Mouse (Mus musculus) 3T3-L1 (cell line): ENCODE data around the gene Gstm7.
A peak's percentile ranks its signal among the peaks of the same experiment; 100 is the strongest.
"Not testable (repeated sequence)": the region's sequence is repeated elsewhere in the genome, so short reads cannot be mapped to it uniquely, and the experiment has no call there.

Source experiments
- DNase-seq: peaks from one replicate; pipeline ENCODE4 v3.0.0-alpha.2; 2015; ENCODE audit warnings: low read depth, low spot score

Gstm7 gene

DNA sequence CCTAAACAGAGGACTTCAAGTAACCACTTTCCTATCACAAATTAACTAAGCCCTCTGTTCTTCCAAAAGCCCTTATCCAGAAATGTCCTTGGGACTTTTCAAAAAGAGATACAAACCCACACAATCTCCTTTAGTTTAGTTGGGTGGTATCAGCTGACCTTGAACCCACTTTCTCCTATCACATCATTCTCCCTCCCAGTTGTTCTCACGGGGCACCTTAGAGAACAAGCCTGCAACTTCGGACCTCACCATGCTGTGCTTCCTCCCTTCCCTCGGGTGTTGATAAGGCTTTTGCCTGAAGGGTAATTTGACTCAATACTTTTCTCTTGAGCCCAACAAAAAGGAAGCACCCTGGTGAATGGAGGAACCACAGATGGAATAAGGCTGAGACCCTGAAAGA lies 4.3 kb upstream of the Gstm7 start:
- DNase-seq, result no peak

DNA sequence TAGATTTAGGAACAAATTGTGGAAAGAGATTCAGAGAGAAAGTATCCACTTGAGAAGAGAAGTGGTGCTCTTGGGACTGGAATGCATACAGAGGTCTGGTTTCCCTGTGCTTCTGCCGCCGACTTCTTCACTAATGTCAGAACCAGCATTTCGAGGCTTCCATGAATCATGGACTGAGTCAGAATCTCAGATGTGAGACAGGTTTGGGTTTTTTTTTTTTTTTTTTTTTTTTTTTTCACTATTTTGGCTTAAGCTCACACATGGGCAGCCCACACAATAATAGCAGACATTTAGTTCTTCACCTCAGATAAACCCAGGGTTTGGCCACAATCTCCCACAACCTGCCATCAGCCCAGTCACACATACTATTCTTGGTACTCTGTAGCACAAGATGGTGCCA lies 3.7 kb upstream of the Gstm7 start:
- DNase-seq, result peak; percentile 71

DNA sequence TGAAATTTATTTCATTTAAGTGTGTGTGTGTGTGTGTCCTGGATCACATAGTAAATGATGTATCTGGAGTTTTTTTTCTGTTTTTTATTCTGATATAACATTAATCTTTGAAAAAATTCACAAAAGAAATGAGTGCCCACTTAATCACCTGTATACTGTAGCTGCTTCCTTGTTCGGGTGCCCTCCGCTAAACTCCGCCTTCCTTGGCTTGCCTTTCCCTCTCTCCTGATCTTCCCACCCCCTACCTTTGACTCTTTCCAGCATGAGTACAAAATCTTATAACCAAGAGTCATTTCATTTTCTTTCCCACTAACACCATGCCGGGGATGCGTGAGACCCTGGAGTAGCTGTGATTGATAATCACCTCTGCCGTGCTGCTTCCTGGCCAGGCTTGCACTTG lies 511 bp upstream of the Gstm7 start:
- no peak for DNase-seq

DNA sequence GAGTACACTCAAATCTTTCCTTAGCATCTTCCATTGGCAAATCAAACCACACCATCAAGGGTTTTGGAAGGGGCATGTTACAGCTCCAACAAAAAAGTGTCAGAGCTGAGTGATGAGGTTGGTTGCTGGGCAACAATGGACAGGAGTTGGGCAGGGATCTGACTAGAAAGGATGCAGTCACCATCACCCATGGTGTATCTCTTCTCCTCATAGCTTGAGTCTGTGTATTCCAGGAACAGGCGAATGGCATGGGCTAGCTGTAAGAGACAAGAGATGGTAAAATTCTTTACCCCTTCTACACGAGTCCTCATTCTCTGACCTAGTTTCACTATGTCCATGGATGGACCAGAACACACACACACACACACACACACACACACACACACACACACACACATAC lies 483 bp downstream of the Gstm7 start:
- no peak for DNase-seq

DNA sequence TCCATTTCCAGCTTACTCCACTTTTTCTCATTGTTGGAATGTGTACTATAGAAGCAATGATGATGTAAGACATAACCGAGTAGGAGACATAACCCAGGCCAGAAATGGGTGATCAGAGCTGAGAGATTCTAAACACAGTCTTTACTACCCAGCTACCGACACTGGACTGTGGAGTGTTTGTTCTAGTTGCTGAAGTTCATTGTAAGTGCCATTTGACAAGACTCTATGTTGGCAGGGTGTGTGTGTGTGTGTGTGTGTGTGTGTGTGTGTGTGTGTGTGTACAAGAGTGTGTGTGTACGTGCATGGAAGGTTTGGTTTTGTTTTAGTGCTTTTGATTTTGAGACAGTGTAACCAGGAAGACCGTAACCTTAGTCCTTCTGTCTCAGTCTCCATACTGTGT lies 1.9 kb downstream of the Gstm7 start:
- DNase-seq, result no peak

DNA sequence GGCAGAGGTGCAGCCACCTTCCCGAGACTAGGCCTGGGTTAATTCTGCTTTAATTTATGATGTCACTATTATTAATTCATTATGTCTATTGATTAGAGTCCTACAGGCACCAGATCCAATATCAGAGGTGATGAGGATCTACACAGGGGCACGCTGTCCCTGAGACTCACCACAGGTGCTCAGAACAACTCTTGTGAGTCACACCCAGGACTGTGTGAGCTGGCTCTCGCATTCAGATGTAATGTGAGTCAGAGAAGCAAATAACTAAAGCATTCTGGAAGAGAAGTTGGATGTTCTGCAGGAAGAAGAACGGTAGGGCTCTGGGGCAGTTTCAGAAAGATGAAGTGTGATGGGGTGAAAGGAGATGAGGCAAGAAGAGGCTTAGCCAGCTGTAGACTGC lies 2.4 kb downstream of the Gstm7 start:
- DNase-seq, result peak; percentile 37

DNA sequence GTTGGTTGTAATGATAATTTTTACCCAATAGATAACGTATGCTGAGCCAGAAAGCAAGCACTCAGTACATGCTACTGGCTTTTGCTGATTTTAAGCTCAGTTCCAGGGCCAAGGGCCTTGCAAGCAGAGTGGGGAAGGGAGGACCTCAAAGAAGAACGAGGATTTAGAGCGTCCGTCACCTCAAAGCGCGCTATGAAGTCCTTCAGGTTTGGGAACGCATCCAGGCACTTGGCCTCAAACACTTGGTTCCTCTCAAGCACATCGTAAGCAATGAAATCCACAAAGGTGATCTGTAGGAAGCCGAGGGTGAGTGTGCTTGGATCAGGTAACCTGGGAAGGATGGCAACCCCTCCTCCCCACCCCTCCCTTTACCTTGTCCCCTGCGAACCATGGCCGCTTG lies 2.9 kb downstream of the Gstm7 start:
- no peak for DNase-seq

DNA sequence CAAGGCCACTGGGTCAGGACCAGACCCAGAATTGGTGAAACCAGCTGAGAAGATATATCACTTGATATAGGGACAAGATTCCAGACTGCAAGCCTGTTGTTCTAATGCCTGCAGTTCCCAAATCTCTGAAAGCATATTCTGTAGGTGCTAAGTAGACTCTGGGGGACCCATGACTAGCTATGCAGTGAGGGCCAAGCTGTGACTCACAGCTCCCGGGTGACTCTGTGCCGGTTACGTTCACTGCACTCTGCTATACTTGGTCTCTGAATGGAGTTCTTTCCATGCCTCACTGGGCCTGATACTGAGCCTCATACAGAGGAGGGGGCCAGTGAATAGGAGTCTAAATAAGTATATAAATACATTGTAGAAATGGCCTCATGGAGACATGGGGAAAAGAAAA lies 3.8 kb downstream of the Gstm7 start:
- peak; percentile 53 for DNase-seq

DNA sequence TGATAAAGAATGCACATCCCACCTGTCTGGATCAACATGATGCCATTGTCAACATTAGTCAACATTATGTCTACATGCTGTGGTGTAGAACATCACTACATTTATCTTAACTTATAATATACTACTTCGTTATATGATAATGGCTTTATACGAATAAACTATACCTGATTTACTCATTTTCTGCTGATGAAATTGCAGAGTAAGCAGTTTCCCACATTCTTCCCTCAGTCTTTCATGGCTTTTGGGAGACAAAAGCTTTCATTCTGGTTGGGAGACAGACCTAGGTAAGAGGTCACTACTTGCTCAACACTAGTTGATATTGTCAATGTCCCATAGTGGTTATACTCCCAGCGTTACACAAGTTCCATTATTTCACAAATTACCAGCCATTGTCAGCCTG lies 6.3 kb downstream of the Gstm7 start:
- DNase-seq, result no peak

DNA sequence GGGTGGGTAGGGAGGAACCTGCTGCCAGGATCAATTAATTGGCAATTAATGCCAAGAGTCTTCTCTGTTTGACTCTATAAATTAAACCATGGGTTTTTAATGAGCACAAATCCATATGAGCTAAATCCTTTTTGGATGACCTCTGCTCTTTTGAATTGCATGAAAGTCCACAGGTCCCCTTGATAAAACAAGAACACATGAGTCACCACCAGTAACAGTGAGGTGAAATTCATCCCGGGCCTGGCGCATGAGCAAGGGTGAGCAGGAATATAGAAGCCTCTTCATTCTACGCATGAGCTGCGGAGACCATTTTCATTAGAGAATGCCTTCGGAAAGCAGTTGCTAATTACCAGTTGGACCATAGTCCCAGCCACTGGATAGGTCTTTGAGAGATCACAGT lies 11.3 kb downstream of the Gstm7 start:
- DNase-seq, result no peak

DNA sequence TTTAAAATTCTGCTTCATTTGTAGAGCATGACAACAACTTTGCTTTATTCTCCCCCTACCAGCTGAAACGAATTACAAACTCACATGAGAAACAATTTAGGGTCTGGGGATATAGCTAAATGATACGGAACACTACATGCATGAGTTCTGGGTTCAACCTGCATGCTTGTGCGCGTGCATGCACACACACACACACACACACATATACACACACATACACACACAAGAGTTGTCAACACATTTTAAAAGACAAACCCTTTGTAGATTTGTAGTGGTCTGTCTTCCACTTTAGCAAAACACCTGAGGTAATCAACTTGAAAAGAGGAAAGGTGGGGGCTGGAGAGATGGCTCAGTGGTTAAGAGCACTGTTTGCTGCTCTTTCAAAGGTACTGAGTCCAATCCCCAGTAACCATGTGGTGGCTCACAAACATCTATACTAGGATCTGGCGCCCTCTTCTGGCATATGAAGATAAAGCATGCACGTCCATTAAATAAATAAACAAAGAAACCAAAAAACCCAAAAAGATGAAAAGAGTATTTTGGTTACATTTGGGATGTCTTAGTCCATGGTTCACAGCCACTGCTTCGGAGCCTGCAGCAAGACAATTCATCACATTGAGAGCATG lies 13.7 kb downstream of the Gstm7 start:
- peak; percentile 86 for DNase-seq

DNA sequence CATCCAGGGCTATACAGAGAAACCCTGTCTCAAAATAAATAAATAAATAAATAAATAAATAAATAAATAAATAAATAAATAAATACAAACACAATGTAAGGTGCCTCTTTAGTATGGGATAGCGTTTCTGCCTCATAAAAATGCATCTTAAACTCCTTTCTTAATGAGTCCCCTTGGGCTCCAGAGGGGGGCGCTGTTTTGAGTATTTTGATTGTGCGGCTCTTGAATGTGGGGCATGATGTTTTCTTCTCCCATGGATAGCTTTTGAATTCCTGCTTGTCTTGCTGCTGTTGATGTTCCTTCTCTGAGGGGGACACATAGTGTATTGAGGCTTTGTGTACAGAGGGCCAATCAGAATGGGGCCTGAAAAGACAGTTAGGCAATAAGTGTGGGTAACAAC lies 14.5 kb downstream of the Gstm7 start:
- DNase-seq, result no peak

DNA sequence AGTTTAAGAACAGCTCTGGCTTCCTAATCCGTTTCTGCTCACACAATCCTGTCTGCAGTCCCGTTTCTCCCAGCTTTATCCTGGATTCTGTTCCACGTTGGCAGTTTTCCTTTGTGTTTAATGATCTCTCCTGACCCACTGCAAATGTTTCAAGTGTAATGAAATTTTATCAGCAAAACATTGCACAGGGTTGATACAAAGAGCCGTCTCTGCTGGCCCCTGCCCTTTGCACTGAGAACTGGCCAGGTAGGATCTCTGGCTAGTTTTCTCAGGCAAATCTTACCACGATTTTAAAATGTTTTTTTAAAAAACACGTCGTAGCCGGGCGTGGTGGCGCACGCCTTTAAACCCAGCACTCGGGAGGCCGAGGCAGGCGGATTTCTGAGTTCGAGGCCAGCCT lies 14.9 kb downstream of the Gstm7 start:
- DNase-seq, result no peak

DNA sequence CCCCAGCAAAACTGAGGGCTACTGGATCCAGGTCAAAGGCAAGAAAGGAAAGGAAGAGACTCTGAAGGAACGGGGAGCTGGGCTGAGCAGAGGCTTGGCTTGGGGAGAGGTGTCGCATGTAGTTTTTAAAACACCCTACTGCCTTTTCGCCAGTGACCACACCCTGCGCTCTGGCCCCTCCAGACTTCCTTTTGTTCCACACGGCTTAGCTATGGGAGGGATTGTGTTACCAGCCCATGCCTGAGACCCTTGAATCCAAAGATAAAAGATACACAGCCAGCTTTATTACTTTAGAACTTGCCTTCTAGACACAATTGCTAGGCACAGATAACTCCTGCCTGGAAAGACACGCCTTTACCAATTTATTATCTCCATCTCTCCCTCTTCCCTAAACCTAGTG lies 25.7 kb downstream of the Gstm7 start:
- no peak for DNase-seq

DNA sequence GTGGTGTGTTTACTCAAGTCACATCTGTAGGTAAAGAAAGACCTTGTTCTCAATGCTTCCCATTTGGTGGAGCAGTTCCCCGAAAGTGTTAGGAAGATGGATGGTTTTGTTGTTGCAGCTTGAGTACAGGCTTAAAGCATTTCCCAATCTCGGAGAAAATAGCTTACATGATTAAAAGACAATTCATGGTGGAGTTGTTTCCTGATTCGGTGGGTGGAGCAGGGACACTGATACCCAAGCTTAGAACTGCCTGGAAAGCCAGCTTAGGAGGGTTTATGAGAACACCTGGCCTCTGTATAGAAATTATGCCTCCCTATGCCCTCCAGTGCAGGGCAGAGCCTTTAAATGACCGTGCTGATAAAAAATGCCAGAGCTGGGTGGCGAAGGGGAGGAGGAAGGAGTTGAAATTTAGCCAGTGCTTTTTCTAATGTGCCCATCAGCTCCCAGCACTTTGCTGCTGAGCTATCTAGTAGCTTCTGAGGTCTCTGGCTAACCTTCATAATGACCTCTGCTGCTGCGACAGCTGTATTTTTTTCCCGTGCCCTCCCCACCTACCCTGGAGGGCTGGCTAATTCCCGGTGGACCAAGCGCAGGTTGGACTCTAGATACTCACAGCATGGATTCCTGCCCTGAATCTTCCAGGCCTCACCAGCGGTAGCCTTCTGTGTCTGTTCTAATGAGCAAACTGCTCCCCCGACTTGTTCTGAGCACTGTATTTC lies 30.5 kb downstream of the Gstm7 start:
- DNase-seq, result no peak

DNA sequence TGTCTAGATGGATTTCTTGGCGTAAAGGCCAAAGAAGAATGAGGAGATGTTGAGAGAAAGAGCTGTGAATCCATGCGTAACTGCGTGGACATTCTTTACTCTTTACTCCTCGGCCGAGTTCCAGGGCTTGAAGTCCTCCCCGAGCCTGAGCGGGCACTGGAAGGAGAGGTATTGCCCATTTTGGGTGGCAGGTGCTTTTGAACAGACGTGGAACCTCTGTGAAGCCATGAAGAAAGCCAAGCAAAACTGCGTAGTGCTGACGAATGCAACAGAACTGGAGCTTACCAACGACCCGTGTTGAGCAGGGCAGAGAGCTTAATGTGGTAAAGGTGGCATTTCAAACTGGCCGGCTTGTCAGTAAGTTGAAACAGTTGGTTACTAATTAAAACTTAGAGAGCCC lies 32.9 kb downstream of the Gstm7 start:
- DNase-seq, result no peak

DNA sequence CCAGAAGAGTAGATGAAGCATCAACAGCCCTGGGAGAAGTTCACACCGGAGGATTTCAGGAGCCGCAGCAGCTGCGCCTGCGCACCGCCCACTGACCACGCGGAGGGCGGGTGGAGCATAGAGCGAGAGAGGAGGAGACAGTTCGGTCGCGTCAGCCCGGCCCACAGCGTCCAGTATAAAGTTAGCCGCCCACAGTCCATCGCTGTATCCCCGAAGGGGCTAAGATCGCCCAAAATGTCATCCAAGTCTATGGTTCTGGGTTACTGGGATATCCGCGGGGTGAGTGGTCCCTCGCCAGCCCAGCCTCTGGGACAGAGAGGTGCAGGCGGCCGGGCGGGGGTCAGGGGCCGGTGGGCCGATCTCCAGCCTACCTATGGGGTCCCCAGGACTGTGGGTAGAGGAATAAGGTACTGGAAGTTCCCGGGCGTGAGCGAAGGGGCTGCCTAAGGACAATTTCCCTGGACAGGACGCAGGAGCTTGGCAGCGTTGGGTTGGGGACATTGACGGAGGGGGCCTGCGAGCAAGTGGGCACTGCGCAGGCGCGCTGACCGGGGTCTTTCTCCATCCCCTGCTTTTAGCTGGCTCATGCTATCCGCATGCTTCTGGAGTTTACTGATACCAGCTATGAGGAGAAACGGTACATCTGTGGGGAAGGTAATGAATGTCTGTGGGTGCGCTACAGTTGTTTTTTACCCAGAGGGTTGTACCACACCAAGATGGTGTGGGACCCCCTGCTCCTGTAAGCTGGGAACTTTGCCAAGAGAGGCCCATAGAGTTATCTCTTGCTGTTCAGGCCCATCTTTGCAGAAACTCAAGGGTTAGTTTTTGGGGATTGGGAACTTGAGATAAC lies 35.7 kb downstream of the Gstm7 start, which contains the start of gene Gstm5:
Gstm5 (plus strand) TSS at position 102 of the 850 bp plus-strand sequence.
- DNase-seq, result peak; percentile 90

DNA sequence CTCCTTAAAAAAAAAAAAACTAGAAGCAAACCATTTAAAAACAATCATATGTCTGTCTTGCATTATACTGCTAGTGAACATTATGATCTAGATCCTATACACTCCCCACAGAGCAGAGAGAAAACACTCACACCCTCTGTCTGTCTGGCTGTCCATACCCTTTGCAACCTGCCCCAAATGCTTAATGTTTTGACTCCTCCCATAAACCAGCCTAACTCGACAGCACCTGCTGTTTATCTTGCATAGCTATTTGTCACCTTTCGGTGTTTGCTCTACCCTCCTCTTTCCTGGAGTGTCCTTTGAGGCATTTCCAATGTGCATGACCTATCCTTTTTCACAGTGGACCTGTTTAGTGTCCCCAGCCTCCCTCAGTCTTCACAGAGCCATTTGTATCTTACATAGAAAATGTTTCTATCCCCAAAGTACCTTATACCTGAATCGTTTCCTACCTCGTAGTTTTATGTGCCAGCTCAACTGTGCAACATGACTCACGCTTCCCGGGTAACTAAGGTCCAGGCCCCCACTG lies 36.4 kb downstream of the Gstm7 start:
- DNase-seq, result no peak

DNA sequence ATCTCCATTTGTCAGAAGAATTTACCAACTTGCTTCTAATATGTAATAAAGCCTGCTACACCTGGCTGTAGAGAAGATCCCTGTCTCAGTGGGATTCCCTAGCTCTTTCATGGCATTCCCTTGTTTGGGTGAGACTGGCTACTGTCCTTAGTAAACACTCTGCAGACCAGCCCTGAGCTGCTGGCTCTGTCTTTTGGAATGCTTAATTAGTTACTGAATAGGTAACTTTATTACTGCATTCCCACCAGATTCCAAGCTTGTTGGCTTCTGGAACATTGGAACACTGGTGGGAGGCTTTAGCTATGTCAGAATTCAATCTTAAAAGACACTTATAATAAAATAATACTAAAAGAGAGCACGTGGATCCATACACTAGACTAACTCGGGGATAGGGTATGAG lies 42.4 kb downstream of the Gstm7 start:
- DNase-seq, result not testable (repeated sequence)

DNA sequence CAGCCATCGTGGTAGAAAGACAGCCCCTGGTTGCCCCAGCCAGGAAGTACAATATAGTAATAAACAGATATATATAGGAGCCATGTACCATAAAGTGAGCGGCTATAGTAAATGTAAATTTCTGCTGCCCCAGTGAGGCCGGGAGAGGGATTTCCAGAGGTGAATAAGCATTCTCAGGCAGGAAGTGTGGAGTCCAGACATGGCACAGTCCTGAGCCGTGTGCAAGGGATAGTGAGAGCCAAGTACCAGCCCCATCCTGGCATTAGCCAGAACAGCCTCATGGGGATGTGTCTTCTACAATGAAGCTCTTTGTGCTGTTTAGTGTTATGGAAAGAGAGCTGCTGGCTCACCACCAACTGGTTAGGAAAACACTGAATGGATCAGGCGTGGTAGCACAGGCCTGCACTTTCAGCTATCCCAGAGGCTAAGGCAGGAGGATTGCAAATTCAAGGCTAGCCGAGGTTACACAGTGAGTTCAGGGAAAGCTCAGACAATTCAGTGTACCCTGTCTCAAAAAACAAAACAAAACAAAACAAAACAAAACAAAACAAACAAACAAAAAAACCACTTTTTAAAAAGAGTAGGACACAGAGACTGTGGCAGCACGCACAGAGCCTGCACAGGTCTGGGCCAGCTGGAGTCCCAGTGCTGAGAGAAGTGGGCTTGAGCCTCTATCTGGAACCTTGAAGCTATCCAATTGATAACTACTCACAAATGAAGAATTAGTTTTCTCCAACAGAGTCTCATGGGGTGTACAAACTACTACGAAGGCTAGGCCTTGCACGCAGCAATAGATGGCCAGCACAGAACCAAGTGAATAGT lies 43.7 kb downstream of the Gstm7 start:
- peak; percentile 85 for DNase-seq
